Mouse (Mus musculus) midbrain, embryonic 11.5 days (tissue): ENCODE results near the gene Dstyk. TPM values are rescaled to one million over a fixed set of nuclear protein-coding genes. Genes with fewer than 3 reads are reported as not detected.

Experiments used
- ATAC-seq: fragments of 200-750 bp; cut with Nextera tagmentation; 2 replicates; pipeline ENCODE4 v1.8.0; 2017; ENCODE audit warnings: moderate TSS enrichment, moderate library complexity; ENCODE audit not compliant: low FRiP score
- DNase-seq: peaks from one replicate; pipeline ENCODE4 v3.0.0; 2015; ENCODE audit warnings: low spot score; ENCODE audit errors: missing footprints
- H3K27ac ChIP-seq: fragments of 300-500 bp; sonication (generic); 2 replicates; pipeline ENCODE4 v1.5.1; 2014; ENCODE audit warnings: low read depth, low read length
- H3K27me3 ChIP-seq: fragments of 300-500 bp; sonication (generic); 2 replicates; pipeline ENCODE4 v1.6.1; 2014; ENCODE audit warnings: mild to moderate bottlenecking, low read length, moderate library complexity, mixed read lengths; ENCODE audit not compliant: control insufficient read depth, insufficient read depth
- H3K36me3 ChIP-seq: fragments of 300-500 bp; sonication (generic); 2 replicates; pipeline ENCODE4 v1.6.1; 2014; ENCODE audit warnings: mild to moderate bottlenecking, low read length, moderate library complexity, mixed read lengths; ENCODE audit not compliant: control insufficient read depth, insufficient read depth
- H3K4me1 ChIP-seq: fragments of 300-500 bp; sonication (generic); 2 replicates; pipeline ENCODE4 v1.6.1; 2014; ENCODE audit warnings: low read length; ENCODE audit not compliant: control insufficient read depth, insufficient read depth
- H3K4me2 ChIP-seq: fragments of 300-500 bp; sonication (generic); 2 replicates; pipeline ENCODE4 v1.6.1; 2014; ENCODE audit warnings: mild to moderate bottlenecking, moderate library complexity
- H3K4me3 ChIP-seq: fragments of 300-500 bp; sonication (generic); 2 replicates; pipeline ENCODE4 v1.5.1; 2014; ENCODE audit warnings: low read depth, low read length
- H3K9ac ChIP-seq: fragments of 300-500 bp; sonication (generic); 2 replicates; pipeline ENCODE4 v1.6.1; 2014; ENCODE audit warnings: low read length
- H3K9me3 ChIP-seq: fragments of 300-500 bp; sonication (generic); 2 replicates; pipeline ENCODE4 v1.6.1; 2016; ENCODE audit warnings: low read length; ENCODE audit not compliant: control insufficient read depth
- WGBS: fragments of 180-500 bp; shearing (Covaris S2); extraction: QIAGEN DNeasy Blood & Tissue Kit; methylation state at CpG from one replicate; pipeline ENCODE4 v1.1.7; 2014; 5-methylcytosine and 5-hydroxymethylcytosine counted together
- polyA plus RNA-seq: library from polyadenylated mRNA; unstranded; fragments of >200 nt; fragmentation: Nextera tagmentation; extraction: Ambion mirVana; gene quantifications from 2 replicates; pipeline ENCODE4 v1.2.1, GENCODE M21; 2014

Dstyk gene
- polyA plus RNA-seq, 1 experiment from 2014 or later = 11.6 TPM

GRCm38 (mm10) chr1:132385711-132386110 lies 31.6 kb upstream of the Dstyk start:
- DNase-seq (no peak), ATAC-seq (no peak)
- Histone ChIP-seq H3K4me1 (peaks cover 49% of the 10 kb centered on the region), H3K36me3 (no peaks in the 10 kb centered on the region), H3K9ac (no peak overlapping the region), H3K4me3 (no peak overlapping the region), H3K27me3 (no peaks in the 10 kb centered on the region), H3K27ac (no peak overlapping the region), H3K4me2 (no peak overlapping the region), H3K9me3 (no peaks in the 10 kb centered on the region)
- 89% methylated on average over 4 of the region's 4 CpGs for WGBS

DNA sequence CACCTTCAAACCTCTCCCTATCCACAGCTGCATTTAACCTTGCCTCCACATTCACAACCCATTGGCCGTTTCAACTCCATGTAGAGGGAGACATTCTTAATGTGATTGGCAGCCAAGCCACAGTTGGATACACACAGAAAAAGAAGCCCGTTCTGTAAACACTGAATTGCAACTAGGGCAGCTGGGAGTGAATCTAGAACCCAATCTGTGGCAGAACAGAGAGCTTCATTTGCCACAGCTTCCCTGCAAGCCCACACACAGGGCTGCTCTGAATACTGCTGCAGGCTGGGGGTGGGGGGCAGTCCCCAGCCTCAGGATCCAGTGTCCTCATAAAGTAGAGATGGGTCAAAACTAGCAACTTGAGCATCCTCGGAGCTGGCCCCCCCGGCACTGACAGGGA lies 31.1 kb upstream of the Dstyk start:
- no peak for DNase-seq

DNA sequence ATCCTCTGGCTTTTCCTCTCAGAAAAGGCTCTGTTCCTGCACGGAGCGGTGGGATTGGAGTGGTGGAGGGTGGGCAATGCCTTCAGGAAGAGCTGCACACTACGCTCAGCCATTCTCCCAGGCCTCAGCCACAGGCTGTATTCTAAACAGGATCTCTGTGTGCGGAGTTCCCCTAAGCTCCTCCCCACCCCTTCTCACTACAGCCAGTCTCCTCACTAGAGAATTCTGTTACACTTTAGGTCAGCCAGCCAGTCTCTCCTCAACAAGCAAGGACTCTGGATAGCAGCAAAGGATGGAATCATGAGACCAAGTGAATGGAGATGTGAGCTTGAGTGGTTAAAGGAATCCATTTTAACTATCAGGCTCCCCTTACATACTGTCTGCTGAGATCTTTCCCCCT lies 29.4 kb upstream of the Dstyk start:
- H3K4me1 ChIP-seq = peaks cover 54% of the 10 kb centered on the region
- peak overlapping the region; percentile 7; the same call in 1 of the 2 replicates for H3K4me3 ChIP-seq
- 40% methylated on average over 4 of the region's 4 CpGs for WGBS
- peak overlapping the region; percentile 16 for H3K4me2 ChIP-seq
- H3K9me3 ChIP-seq = no peaks in the 10 kb centered on the region
- 0 out of 2 replicates have a peak overlapping the region, but pooled peaks have one; percentile 7 for H3K27ac ChIP-seq
- H3K9ac ChIP-seq = no peak overlapping the region; the same call in 1 of the 2 replicates
- no peaks in the 10 kb centered on the region for H3K36me3 ChIP-seq
- ATAC-seq (no peak), DNase-seq (no peak)
- H3K27me3 ChIP-seq = no peaks in the 10 kb centered on the region

More for the DNA sequence above, 31.1 kb upstream of the Dstyk start:
- Histone ChIP-seq H3K9me3 (no peaks in the 10 kb centered on the region), H3K27me3 (no peaks in the 10 kb centered on the region), H3K4me2 (no peak overlapping the region), H3K9ac (no peak overlapping the region), H3K27ac (no peak overlapping the region), H3K4me3 (no peak overlapping the region), H3K36me3 (no peaks in the 10 kb centered on the region), H3K4me1 (peaks cover 49% of the 10 kb centered on the region)
- ATAC-seq = no peak
- WGBS = 84% methylated on average over 4 of the region's 4 CpGs

DNA sequence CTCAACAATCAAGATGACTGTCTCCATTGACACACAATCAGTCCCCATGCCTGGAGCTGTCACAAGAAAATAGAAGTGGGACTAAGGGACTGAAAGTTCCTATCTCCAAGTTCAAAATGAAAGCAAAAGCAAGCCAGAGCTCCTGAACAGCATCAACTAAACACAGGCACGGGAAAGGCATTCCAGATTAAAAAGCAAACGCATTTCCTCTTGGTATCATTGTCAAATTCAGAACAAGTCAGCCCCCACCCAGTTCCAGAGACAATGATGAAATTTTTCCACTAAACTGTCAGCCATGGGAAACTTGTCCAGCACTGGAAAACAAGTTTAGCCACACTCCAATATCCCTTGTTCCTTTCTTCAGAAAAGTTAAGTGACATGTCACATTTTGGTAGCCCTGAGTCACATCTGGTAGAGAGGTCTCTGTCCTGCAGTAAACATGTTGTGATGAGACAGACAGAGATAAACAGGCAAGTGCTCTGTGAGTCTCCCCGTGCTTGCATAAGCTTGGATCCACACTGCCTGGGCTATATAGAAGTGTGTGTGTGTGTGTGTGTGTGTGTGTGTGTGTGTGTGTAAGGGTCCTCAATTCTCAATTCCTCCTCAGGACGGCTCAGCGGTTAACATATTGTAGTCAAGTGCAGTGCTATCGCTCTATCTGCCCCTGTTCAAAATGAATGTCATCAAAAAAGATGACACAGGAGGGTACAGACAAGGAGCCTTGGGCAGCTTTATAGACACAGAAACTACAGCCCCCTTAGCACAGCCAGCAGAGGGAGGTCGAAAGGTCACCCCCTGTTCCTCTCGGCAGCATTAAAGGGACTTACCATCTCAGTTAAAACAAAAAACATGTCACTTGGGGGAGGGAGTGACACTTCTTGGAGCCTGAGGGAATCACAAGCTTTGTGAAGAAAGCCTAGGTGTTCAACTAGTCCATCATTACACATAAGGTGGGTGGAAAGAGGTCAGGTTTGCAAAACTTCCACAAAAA lies 28.2 kb upstream of the Dstyk start:
- Histone ChIP-seq H3K4me2 (peak overlapping the region; percentile 89), H3K9ac (peak overlapping the region; percentile 95), H3K27ac (peak overlapping the region; percentile 7; the same call in 1 of the 2 replicates), H3K4me1 (peaks cover 53% of the 10 kb centered on the region), H3K9me3 (no peaks in the 10 kb centered on the region), H3K36me3 (no peaks in the 10 kb centered on the region), H3K27me3 (no peaks in the 10 kb centered on the region), H3K4me3 (peak overlapping the region; percentile 82)
- 57% methylated on average over 8 of the region's 8 CpGs for WGBS
- no peak for DNase-seq
- no peak for ATAC-seq

GRCm38 (mm10) chr1:132389886-132390585 lies 27.3 kb upstream of the Dstyk start:
- peak overlapping the region; percentile 82 for H3K4me3 ChIP-seq
- peak overlapping the region; percentile 89 for H3K4me2 ChIP-seq
- DNase-seq (peak; percentile 94), ATAC-seq (peak; percentile 25; the same call in 1 of the 2 replicates)
- H3K9ac ChIP-seq = peak overlapping the region; percentile 95
- 14% methylated on average over 15 of the region's 15 CpGs for WGBS
- H3K27me3 ChIP-seq = no peaks in the 10 kb centered on the region
- H3K36me3 ChIP-seq = no peaks in the 10 kb centered on the region
- H3K4me1 ChIP-seq = peaks cover 46% of the 10 kb centered on the region
- no peaks in the 10 kb centered on the region for H3K9me3 ChIP-seq
- H3K27ac ChIP-seq = 0 out of 2 replicates have a peak overlapping the region, but pooled peaks have one; percentile 2

DNA sequence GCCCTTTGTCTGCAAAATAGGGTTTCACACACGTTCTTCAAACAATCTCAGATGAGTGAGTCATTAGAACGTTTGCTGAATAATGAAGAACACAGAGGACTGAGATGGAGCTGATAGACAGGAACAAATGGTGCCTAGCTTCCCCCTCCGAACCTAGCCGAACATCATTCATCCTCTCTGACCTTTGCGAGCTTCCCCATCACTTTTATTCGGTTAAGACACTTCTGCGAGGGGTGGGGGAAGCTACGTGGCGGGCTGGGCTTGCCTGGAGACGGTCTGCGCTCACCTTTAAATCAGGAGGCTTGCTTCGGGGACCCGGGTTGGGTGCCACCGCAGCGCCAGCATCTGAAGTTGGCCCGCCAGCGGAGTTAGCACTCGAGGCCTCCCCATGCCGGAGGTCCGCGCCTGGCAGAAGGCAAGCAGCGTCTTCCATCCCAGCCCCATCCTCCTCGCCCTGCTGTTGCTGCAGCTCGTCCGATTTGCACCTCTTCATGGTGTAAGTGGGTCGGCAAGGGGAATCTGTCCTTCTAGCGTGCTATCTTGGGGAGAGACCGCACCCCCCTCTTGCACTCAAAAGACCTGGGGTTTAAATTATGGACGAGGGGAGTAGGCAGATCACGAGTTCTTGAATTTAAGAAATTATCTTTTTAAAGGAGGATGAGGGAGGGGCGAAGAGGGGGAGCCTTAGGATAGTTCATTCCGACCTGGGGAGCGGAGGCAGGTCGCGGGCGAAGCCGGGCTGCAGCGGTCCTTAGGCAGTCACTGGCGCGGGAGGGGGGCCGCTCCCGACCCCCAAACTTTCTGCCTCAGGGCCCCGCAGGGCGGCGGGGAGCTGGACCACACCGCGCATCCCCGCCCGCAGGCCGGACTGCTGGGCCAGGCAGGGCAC lies 26.4 kb upstream of the Dstyk start, which contains the start of gene Tmcc2:
Gene Tmcc2 (minus strand): TSS at position 591 of the 889 bp plus-strand sequence.
- DNase-seq (peak; percentile 96), ATAC-seq (peak; percentile 13; the same call in 1 of the 2 replicates)
- Histone ChIP-seq H3K27me3 (no peaks in the 10 kb centered on the region), H3K4me2 (peak within 1 kb of the TSS; percentile 89), H3K9ac (peak within 1 kb of the TSS; percentile 95), H3K4me1 (peaks cover 41% of the 10 kb centered on the region), H3K4me3 (peak within 1 kb of the TSS; percentile 82), H3K36me3 (no peaks in the 10 kb centered on the region), H3K27ac (peak within 1 kb of the TSS; percentile 83), H3K9me3 (no peaks in the 10 kb centered on the region)
- under 1% methylated on average over 44 of the region's 50 CpGs for WGBS

DNA sequence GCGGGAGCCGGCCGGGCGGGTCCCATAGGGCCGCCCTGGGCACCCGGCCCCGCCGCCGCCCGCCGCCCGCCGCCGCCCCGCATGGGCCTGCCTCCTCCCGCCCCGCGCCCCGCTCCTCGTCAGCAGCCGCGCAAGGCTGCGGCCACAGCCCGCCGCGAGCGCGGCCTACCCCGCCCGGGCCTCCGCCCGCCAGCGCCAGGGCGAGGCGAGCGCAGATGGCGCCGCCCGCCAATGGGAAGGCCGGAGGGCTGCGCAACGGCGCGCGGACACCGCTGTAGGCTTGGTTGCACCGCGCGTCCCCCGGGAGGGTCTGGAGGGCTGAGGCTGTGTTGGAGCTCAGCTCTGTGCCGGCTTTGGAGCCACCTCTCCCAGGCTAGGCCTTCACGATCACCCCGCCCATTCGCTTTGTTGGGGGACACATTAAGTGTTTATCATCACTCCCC lies 25.8 kb upstream of the Dstyk start:
- Histone ChIP-seq H3K4me3 (peak overlapping the region; percentile 82), H3K9ac (peak overlapping the region; percentile 95), H3K4me1 (peaks cover 38% of the 10 kb centered on the region), H3K36me3 (no peaks in the 10 kb centered on the region), H3K27me3 (no peaks in the 10 kb centered on the region), H3K4me2 (peak overlapping the region; percentile 89), H3K27ac (peak overlapping the region; percentile 83), H3K9me3 (no peaks in the 10 kb centered on the region)
- ATAC-seq (peak; percentile 97), DNase-seq (peak; percentile 98)
- under 1% methylated on average over 35 of the region's 54 CpGs for WGBS

DNA sequence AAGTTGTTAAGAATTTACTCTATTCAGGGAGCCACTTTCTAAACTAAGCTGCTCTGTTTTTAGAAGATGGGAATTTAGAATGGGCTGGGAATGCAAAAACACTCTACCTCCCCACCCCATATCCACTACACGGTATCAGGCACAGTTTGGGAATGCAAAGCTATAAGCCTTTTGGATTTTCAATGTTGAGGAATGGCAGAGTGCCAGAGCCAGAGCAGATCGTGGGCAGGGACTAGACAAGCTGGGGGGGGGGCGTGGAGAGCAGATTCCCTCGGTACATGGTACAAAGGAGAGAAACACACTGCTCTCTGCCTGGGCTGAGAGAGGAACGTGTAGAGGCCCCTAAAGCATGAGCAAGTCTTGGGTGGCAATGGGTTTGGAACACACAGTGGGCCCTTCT lies 24.5 kb upstream of the Dstyk start:
- ATAC-seq = no peak
- no peak overlapping the region for H3K4me3 ChIP-seq
- peaks cover 31% of the 10 kb centered on the region for H3K4me1 ChIP-seq
- 74% methylated on average over 5 of the region's 5 CpGs for WGBS
- DNase-seq = no peak
- H3K4me2 ChIP-seq = no peak overlapping the region
- H3K9me3 ChIP-seq = no peaks in the 10 kb centered on the region
- H3K36me3 ChIP-seq = no peaks in the 10 kb centered on the region
- H3K27ac ChIP-seq = no peak overlapping the region
- no peaks in the 10 kb centered on the region for H3K27me3 ChIP-seq
- no peak overlapping the region for H3K9ac ChIP-seq
